Mouse (Mus musculus): ENCODE measurements around the gene Babam2.

DNA sequence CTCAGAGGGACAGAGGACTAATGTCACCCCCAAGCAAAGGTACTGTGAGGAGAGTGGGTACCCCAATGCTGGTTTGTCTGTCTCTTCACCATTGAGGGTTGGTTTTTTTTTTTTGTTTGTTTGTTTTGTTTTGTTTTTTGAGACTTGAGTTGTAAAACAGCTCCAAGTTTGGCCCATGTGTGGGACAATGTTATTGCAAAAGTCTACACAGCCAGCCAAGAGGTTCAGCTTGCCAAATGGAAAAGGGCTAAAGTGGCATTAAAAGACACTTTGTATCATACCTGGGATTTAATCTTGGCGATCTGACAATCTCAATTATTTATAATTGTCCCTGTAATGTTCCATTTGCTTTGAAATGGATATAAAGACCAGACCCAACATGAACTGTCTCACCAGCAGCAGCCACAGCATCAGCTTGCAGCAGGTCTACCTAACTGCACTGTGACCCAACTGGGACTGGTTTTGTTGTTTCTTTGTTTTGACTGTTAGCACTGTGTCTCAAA, 41.7 kb upstream of the Babam2 start:
- TF ChIP-seq CTCF (IDR thresholded peaks at IDR 0.05; ENCODE audit: low read depth, low read length) (no peak), POLR2A (IDR thresholded peaks at IDR 0.05; ENCODE audit: insufficient read depth, low read length) (no peak)
